Mouse (Mus musculus): Measurements from ENCODE around the gene Mcu. TPM values are rescaled to one million over a fixed set of nuclear protein-coding genes. Genes with fewer than 3 reads are reported as not detected.

Mcu gene
- polyA plus RNA-seq, 1 experiment: 16.7 TPM

GRCm38 (mm10) chr10:59523826-59524331 is 92.6 kb downstream of the Mcu start:
- Histone ChIP-seq H3K4me3 (ENCODE audit: control insufficient read depth, low read depth, low read length) (no peak overlapping the region), H3K36me3 (ENCODE audit: control insufficient read depth, insufficient read depth, low read length) (no peaks in the 10 kb centered on the region), H3K27me3 (ENCODE audit: control insufficient read depth, insufficient read depth, low read length) (no peaks in the 10 kb centered on the region), H3K27ac (ENCODE audit: control insufficient read depth, insufficient read depth, low read depth, low read length) (no peak overlapping the region), H3K4me1 (ENCODE audit: control insufficient read depth, insufficient read depth, low read length) (no peaks in the 10 kb centered on the region)
- TF ChIP-seq CTCF (IDR thresholded peaks at IDR 0.05; ENCODE audit: control insufficient read depth, insufficient read depth, insufficient replicate concordance, low read depth, low read length) (no peak), POLR2A (IDR thresholded peaks at IDR 0.05; ENCODE audit: control insufficient read depth, low read depth, low read length) (no peak)

GRCm38 (mm10) chr10:59520701-59521100 is 95.8 kb downstream of the Mcu start:
- no peaks in the 10 kb centered on the region for H3K4me1 ChIP-seq (ENCODE audit: control insufficient read depth, insufficient read depth, low read length)
- H3K27ac ChIP-seq (ENCODE audit: control insufficient read depth, insufficient read depth, low read depth, low read length): no peak overlapping the region
- no peaks in the 10 kb centered on the region for H3K27me3 ChIP-seq (ENCODE audit: control insufficient read depth, insufficient read depth, low read length)
- no peaks in the 10 kb centered on the region for H3K36me3 ChIP-seq (ENCODE audit: control insufficient read depth, insufficient read depth, low read length)
- no peak overlapping the region for H3K4me3 ChIP-seq (ENCODE audit: control insufficient read depth, low read depth, low read length)
- TF ChIP-seq POLR2A (IDR thresholded peaks at IDR 0.05; ENCODE audit: control insufficient read depth, low read depth, low read length) (no peak), CTCF (IDR thresholded peaks at IDR 0.05; ENCODE audit: control insufficient read depth, insufficient read depth, insufficient replicate concordance, low read depth, low read length) (no peak)

GRCm38 (mm10) chr10:59519411-59519810 is 97.1 kb downstream of the Mcu start:
- H3K4me3 ChIP-seq (ENCODE audit: control insufficient read depth, low read depth, low read length): no peak overlapping the region
- H3K4me1 ChIP-seq (ENCODE audit: control insufficient read depth, insufficient read depth, low read length): no peaks in the 10 kb centered on the region
- H3K27me3 ChIP-seq (ENCODE audit: control insufficient read depth, insufficient read depth, low read length): no peaks in the 10 kb centered on the region
- H3K36me3 ChIP-seq (ENCODE audit: control insufficient read depth, insufficient read depth, low read length): no peaks in the 10 kb centered on the region
- no peak overlapping the region for H3K27ac ChIP-seq (ENCODE audit: control insufficient read depth, insufficient read depth, low read depth, low read length)
- TF ChIP-seq CTCF (IDR thresholded peaks at IDR 0.05; ENCODE audit: control insufficient read depth, insufficient read depth, insufficient replicate concordance, low read depth, low read length): no peak
- TF ChIP-seq POLR2A (IDR thresholded peaks at IDR 0.05; ENCODE audit: control insufficient read depth, low read depth, low read length): no peak

- TF ChIP-seq POLR2A (IDR thresholded peaks at IDR 0.05; ENCODE audit: control insufficient read depth, low read depth, low read length): no peak
- Histone ChIP-seq H3K36me3 (ENCODE audit: control insufficient read depth, insufficient read depth, low read length) (no peaks in the 10 kb centered on the region), H3K4me3 (ENCODE audit: control insufficient read depth, low read depth, low read length) (no peak overlapping the region), H3K4me1 (ENCODE audit: control insufficient read depth, insufficient read depth, low read length) (no peaks in the 10 kb centered on the region), H3K27me3 (ENCODE audit: control insufficient read depth, insufficient read depth, low read length) (no peaks in the 10 kb centered on the region), H3K27ac (ENCODE audit: control insufficient read depth, insufficient read depth, low read depth, low read length) (no peak overlapping the region)
Measured at GRCm38 (mm10) chr10:59517201-59517600, 99.3 kb downstream of the Mcu start.

GRCm38 (mm10) chr10:59514739-59515464 is 101.6 kb downstream of the Mcu start:
- no peak overlapping the region for H3K27ac ChIP-seq (ENCODE audit: control insufficient read depth, insufficient read depth, low read depth, low read length)
- H3K4me1 ChIP-seq (ENCODE audit: control insufficient read depth, insufficient read depth, low read length): no peaks in the 10 kb centered on the region
- no peaks in the 10 kb centered on the region for H3K36me3 ChIP-seq (ENCODE audit: control insufficient read depth, insufficient read depth, low read length)
- no peak overlapping the region for H3K4me3 ChIP-seq (ENCODE audit: control insufficient read depth, low read depth, low read length)
- H3K27me3 ChIP-seq (ENCODE audit: control insufficient read depth, insufficient read depth, low read length): no peaks in the 10 kb centered on the region
- TF ChIP-seq POLR2A (IDR thresholded peaks at IDR 0.05; ENCODE audit: control insufficient read depth, low read depth, low read length) (no peak), CTCF (IDR thresholded peaks at IDR 0.05; ENCODE audit: control insufficient read depth, insufficient read depth, insufficient replicate concordance, low read depth, low read length) (no peak)

- no peaks in the 10 kb centered on the region for H3K36me3 ChIP-seq (ENCODE audit: control insufficient read depth, insufficient read depth, low read length)
- H3K4me3 ChIP-seq (ENCODE audit: control insufficient read depth, low read depth, low read length): no peak overlapping the region
- H3K27me3 ChIP-seq (ENCODE audit: control insufficient read depth, insufficient read depth, low read length): no peaks in the 10 kb centered on the region
- no peak overlapping the region for H3K27ac ChIP-seq (ENCODE audit: control insufficient read depth, insufficient read depth, low read depth, low read length)
- TF ChIP-seq POLR2A (IDR thresholded peaks at IDR 0.05; ENCODE audit: control insufficient read depth, low read depth, low read length) (no peak), CTCF (IDR thresholded peaks at IDR 0.05; ENCODE audit: control insufficient read depth, insufficient read depth, insufficient replicate concordance, low read depth, low read length) (no peak)
- H3K4me1 ChIP-seq (ENCODE audit: control insufficient read depth, insufficient read depth, low read length): no peaks in the 10 kb centered on the region
Measured at GRCm38 (mm10) chr10:59512173-59512572, 104.3 kb downstream of the Mcu start.

- Histone ChIP-seq H3K27me3 (ENCODE audit: control insufficient read depth, insufficient read depth, low read length) (no peaks in the 10 kb centered on the region), H3K4me3 (ENCODE audit: control insufficient read depth, low read depth, low read length) (no peak overlapping the region), H3K36me3 (ENCODE audit: control insufficient read depth, insufficient read depth, low read length) (no peaks in the 10 kb centered on the region), H3K27ac (ENCODE audit: control insufficient read depth, insufficient read depth, low read depth, low read length) (no peak overlapping the region), H3K4me1 (ENCODE audit: control insufficient read depth, insufficient read depth, low read length) (no peaks in the 10 kb centered on the region)
- no peak for TF ChIP-seq CTCF (IDR thresholded peaks at IDR 0.05; ENCODE audit: control insufficient read depth, insufficient read depth, insufficient replicate concordance, low read depth, low read length)
- TF ChIP-seq POLR2A (IDR thresholded peaks at IDR 0.05; ENCODE audit: control insufficient read depth, low read depth, low read length): no peak
Measured at GRCm38 (mm10) chr10:59511427-59511963, 105.0 kb downstream of the Mcu start.

Data from testis, adult 2 months (tissue).